ENCODE assay signal across 12 mouse cellular contexts in genomic region chr4:64901091-64901845, GRCm38 (mm10).
DNase-seq lines count a peak whose midpoint lies in the region; ATAC-seq lines count a peak whose summit lies in the region.
"Had no signal": no experiment of that assay in that cellular context is flagged by ENCODE, and none has a peak within 500 bp of the region (broad histone marks: within the 10 kb centered on the region; RNA-seq: fewer than 3 reads in every experiment).

No protein-coding gene starts in this region.

- no peaks in the 10 kb centered on the region for H3K4me1 ChIP-seq in heart, embryonic 16.5 days (ENCODE audit: control insufficient read depth, insufficient read depth, low read length)
- H3K4me1 ChIP-seq: forebrain, embryonic 10.5 days; liver, embryonic 13.5 days had no signal

- H3K27ac ChIP-seq in heart, embryonic 16.5 days (ENCODE audit: low read length) = no peak overlapping the region
- H3K27ac ChIP-seq: forebrain, embryonic 10.5 days; liver, embryonic 13.5 days had no signal

- no peak overlapping the region for H3K4me2 ChIP-seq in heart, embryonic 16.5 days (ENCODE audit: low read depth, low read length)
- H3K4me2 ChIP-seq: liver, embryonic 13.5 days had no signal

- no peaks in the 10 kb centered on the region for H3K27me3 ChIP-seq in heart, embryonic 16.5 days (ENCODE audit: control insufficient read depth, insufficient read depth, low read length)
- H3K27me3 ChIP-seq: liver, embryonic 13.5 days; Patski had no signal

- H3K36me3 ChIP-seq in heart, embryonic 16.5 days (ENCODE audit: control insufficient read depth, insufficient read depth) = no peaks in the 10 kb centered on the region
- H3K36me3 ChIP-seq: forebrain, embryonic 10.5 days; liver, embryonic 13.5 days had no signal

- DNase-seq in ES-CJ7 (ENCODE audit: low read depth, low spot score) = peak; percentile 5
- DNase-seq in embryo, embryonic 11 days = peak; percentile 15
- DNase-seq in lung, postnatal 4 days = peak; percentile 5 to 48
- DNase-seq in adrenal gland, adult 8-10 months = no peak
- no peak for DNase-seq in ovary, postnatal 14 days (ENCODE audit: low spot score)
- no peak for DNase-seq in kidney, postnatal 14 days
- DNase-seq: cerebellum, adult 18-20 months; kidney, postnatal 4 days; liver, embryonic 13.5 days had no signal

- H3K4me3 ChIP-seq in heart, embryonic 16.5 days (ENCODE audit: low read length) = no peak overlapping the region
- H3K4me3 ChIP-seq: forebrain, embryonic 10.5 days; liver, embryonic 13.5 days had no signal

- no peak overlapping the region for H3K9ac ChIP-seq in heart, embryonic 16.5 days (ENCODE audit: low read length)
- H3K9ac ChIP-seq: liver, embryonic 13.5 days had no signal

- H3K9me3 ChIP-seq in heart, embryonic 16.5 days (replicated peaks; ENCODE audit: control insufficient read depth, low read length) = no peaks in the 10 kb centered on the region
- H3K9me3 ChIP-seq: forebrain, embryonic 10.5 days; liver, embryonic 13.5 days had no signal

- WGBS in heart, embryonic 16.5 days = 50% methylated on average over 5 of the region's 5 CpGs

- peak; percentile 37; the same call in 1 of the 2 replicates for ATAC-seq in heart, embryonic 16.5 days (replicated peaks; ENCODE audit: extremely low read depth, insufficient read depth, low FRiP score)
- ATAC-seq: Patski had no signal

Comparison
In these comparisons a context has a peak if more than half of its experiments do, and no peak if none do; other contexts are left out.
1. DNase-seq: peak in ES-CJ7 (single experiment), embryo, embryonic 11 days (single experiment) and lung, postnatal 4 days (2 of 2); none in adrenal gland, adult 8-10 months (single experiment), ovary, postnatal 14 days (single experiment) and kidney, postnatal 14 days (single experiment).